Mouse (Mus musculus) small intestine, adult 2 months (tissue): ENCODE data around the gene Ptprn2.

Experiments
- CTCF ChIP-seq: fragments of 200-500 bp; IDR thresholded peaks from 2 replicates; pipeline ENCODE4 v1.5.1; 2012; ENCODE audit warnings: low read depth, mild to moderate bottlenecking, control low read depth, inconsistent platforms, low read length, moderate library complexity, mixed read lengths; ENCODE audit not compliant: insufficient replicate concordance, insufficient read length; ENCODE audit errors: extremely low read depth
- POLR2A ChIP-seq: fragments of 200-500 bp; IDR thresholded peaks from 2 replicates; pipeline ENCODE4 v1.6.1; 2012; ENCODE audit warnings: low read depth, mild to moderate bottlenecking, control low read depth, inconsistent platforms, low read length, moderate library complexity

DNA sequence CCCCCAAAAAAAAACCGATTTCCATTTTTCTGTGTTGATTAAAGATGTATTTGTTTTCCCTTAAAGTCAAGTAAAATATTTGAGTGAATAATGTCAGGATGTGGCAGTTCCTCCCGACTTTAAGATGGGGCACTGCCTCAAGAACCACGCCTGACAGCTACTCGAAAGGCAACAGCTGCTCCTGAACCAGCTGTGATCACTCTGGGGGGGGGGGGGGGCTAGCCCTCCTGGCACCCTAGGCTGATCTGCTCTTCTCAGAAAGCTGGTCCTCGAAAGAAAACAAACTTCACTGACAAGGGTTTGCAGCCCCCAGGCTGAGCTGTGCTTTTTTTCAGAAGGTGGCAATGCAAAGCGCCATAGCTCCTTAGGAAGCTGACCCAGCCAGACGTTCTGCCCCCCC lies 663.7 kb downstream of the Ptprn2 start:
- TF ChIP-seq CTCF, result no peak
- no peak for TF ChIP-seq POLR2A
